In genomic region chr2:33318491-33318964, GRCm38 (mm10) we compare ENCODE assay signal across 13 mouse cellular contexts. TPM values are rescaled to one million over a fixed set of nuclear protein-coding genes. Genes with fewer than 3 reads are reported as not detected.
DNase-seq lines count a peak whose midpoint lies in the region; ATAC-seq and TF ChIP-seq lines count a peak whose summit lies in the region.
"Had no signal": no experiment of that assay in that cellular context is flagged by ENCODE, and none has a peak within 500 bp of the region (broad histone marks: within the 10 kb centered on the region; RNA-seq: fewer than 3 reads in every experiment).

No protein-coding gene starts in this region.

- H3K36me3 ChIP-seq in heart, embryonic 10.5 days: no peaks in the 10 kb centered on the region
- H3K36me3 ChIP-seq: kidney, embryonic 15.5 days had no signal

- no peaks in the 10 kb centered on the region for H3K27me3 ChIP-seq in heart, embryonic 10.5 days (ENCODE audit: insufficient read depth, poor library complexity, severe bottlenecking)
- H3K27me3 ChIP-seq: kidney, embryonic 15.5 days; neural tube, embryonic 12.5 days had no signal

- H3K4me3 ChIP-seq in left cerebral cortex, adult 2 months: no peak overlapping the region
- H3K4me3 ChIP-seq in heart, embryonic 10.5 days: no peak overlapping the region
- H3K4me3 ChIP-seq: kidney, embryonic 15.5 days; neural tube, embryonic 12.5 days had no signal

- WGBS in heart, embryonic 10.5 days: 71% methylated on average over 8 of the region's 8 CpGs

- TF ChIP-seq CTCF in left cerebral cortex, adult 2 months (IDR thresholded peaks at IDR 0.05): no peak

- peak overlapping the region; percentile 45; the same call in 1 of the 2 replicates for H3K27ac ChIP-seq in left cerebral cortex, adult 2 months
- no peak overlapping the region for H3K27ac ChIP-seq in heart, embryonic 10.5 days
- H3K27ac ChIP-seq: kidney, embryonic 15.5 days; neural tube, embryonic 12.5 days had no signal

- H3K4me1 ChIP-seq in heart, embryonic 10.5 days: peaks cover 72% of the 10 kb centered on the region

- no peak for DNase-seq in frontal cortex, postnatal 10 days (ENCODE audit: low spot score in 2 of 2)
- DNase-seq in Muller cell, postnatal 12 days (ENCODE audit: inconsistent ontology term): peak; percentile 46
- peak; percentile 76 to 80 for DNase-seq in cerebellum, postnatal 36 days
- peak; percentile 32 to 56 for DNase-seq in left cerebral cortex, adult 2 months (ENCODE audit: extremely low spot score in 1 of 2, low spot score in 2 of 2)
- no peak for DNase-seq in urinary bladder, adult 18-20 months (ENCODE audit: low spot score in 2 of 2)
- no peak for DNase-seq in heart, embryonic 10.5 days (ENCODE audit: low spot score)
- DNase-seq: adrenal gland, postnatal 36 days; heart, postnatal 36 days; thymus, postnatal 36 days had no signal

- intact Hi-C loops in left cerebral cortex, adult 2 months (cut with DNase I): loop anchor here (5.0 kb wide), 3 partner anchors 51 to 101 kb away; partner anchors contain the start of gene Angptl2

- ATAC-seq in frontal cortex, adult (ENCODE audit: low TSS enrichment): peak; percentile 56
- no peak for ATAC-seq in megakaryocyte-erythroid progenitor cell, adult 5-6 weeks (replicated peaks; ENCODE audit: low FRiP score, low TSS enrichment, poor library complexity, severe bottlenecking)

- no peaks in the 10 kb centered on the region for H3K9me3 ChIP-seq in heart, embryonic 10.5 days
- H3K9me3 ChIP-seq: kidney, embryonic 15.5 days; neural tube, embryonic 12.5 days had no signal

RNA-seq across cellular contexts. Expression of gene Ralgps1, which starts 52.8 kb away (rescaled TPM):
- 10 to 100 TPM; 62.8 to 70.2 TPM for total RNA-seq in left cerebral cortex, adult 2 months (2021)
- total RNA-seq in megakaryocyte-erythroid progenitor cell, adult 5-6 weeks (2014; fragmentation: Nextera tagmentation): 1.9 and 3.0 TPM in 2 replicates
- 0.66 and 0.76 TPM in 2 replicates for total RNA-seq in megakaryocyte-erythroid progenitor cell, adult 5-6 weeks (2017)
- 3.8 and 6.4 TPM in 2 replicates for polyA plus RNA-seq in heart, embryonic 10.5 days (2016; fragmentation: Nextera tagmentation; extraction: Ambion mirVana)

Comparison
In these comparisons a context has a peak if more than half of its experiments do, and no peak if none do; other contexts are left out.
1. DNase-seq: peak in Muller cell, postnatal 12 days (single experiment), cerebellum, postnatal 36 days (2 of 2) and left cerebral cortex, adult 2 months (2 of 2); none in frontal cortex, postnatal 10 days (0 of 2), urinary bladder, adult 18-20 months (0 of 2) and heart, embryonic 10.5 days (single experiment).
2. RNA of gene Ralgps1, which starts 52.8 kb away (total RNA-seq): 62.8 to 70.2 TPM in left cerebral cortex, adult 2 months; 0.66 to 3.0 TPM in megakaryocyte-erythroid progenitor cell, adult 5-6 weeks; every median in the first group is over 10 times any median in the second.